Comparison of ENCODE assay signal across 7 mouse cellular contexts in the genomic region with DNA sequence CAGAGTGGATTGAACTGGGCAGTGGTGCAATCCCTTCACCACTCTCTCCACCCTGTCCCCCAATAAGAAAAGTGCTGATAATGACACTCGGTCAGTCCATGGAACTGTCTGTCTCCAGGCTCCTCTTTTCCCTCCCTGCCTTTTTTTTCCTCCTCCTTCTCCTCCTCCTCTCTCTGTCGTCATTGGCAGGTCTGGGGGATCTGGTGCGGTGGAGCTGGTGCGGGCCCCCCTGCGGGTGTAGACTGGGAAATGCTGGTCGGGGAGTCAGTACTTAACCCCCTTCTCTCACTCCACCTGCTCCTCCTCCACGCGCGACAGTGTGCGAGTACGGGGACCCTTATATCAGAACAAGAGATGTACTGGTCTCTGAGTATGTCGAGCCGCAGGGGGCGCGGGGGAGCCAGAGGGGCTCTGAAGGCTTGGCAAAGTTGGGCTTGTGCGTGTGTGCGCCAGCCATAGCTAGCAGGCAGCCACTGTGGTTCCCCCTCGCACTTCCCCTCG. TPM values are rescaled to one million over a fixed set of nuclear protein-coding genes. Genes with fewer than 3 reads are reported as not detected.
A peak's percentile ranks its signal among the peaks of the same experiment; 100 is the strongest.
DNase-seq lines count a peak whose midpoint lies in the region; ATAC-seq and TF ChIP-seq lines count a peak whose summit lies in the region.

A gene (plus strand): TSS at position 401 of the 501 bp plus-strand sequence.

- H3K9me3 ChIP-seq in embryonic facial prominence, embryonic 15.5 days (replicated peaks): no peaks in the 10 kb centered on the region
- peaks cover 15% of the 10 kb centered on the region for H3K9me3 ChIP-seq in megakaryocyte, embryonic 14.5 days
- no peaks in the 10 kb centered on the region for H3K9me3 ChIP-seq in stomach, embryonic 16.5 days (replicated peaks; ENCODE audit: control insufficient read depth, low read length)

- no peaks in the 10 kb centered on the region for H3K4me1 ChIP-seq in spleen, adult 2 months (ENCODE audit: control insufficient read depth, insufficient read depth, insufficient read length)
- H3K4me1 ChIP-seq in embryonic facial prominence, embryonic 15.5 days: peaks cover 11% of the 10 kb centered on the region; the same call in 1 of the 2 replicates
- peaks cover 6% of the 10 kb centered on the region; the same call in 1 of the 2 replicates for H3K4me1 ChIP-seq in megakaryocyte, embryonic 14.5 days
- H3K4me1 ChIP-seq in stomach, embryonic 16.5 days (ENCODE audit: control insufficient read depth, insufficient read depth, low read length): peaks cover 2% of the 10 kb centered on the region; the same call in 1 of the 2 replicates

- H3K4me3 ChIP-seq in spleen, adult 2 months (ENCODE audit: extremely low read depth, insufficient read depth, insufficient read length): peak within 1 kb of the TSS; percentile 18; the same call in 1 of the 2 replicates
- H3K4me3 ChIP-seq in embryonic facial prominence, embryonic 15.5 days (replicated peaks): peak within 1 kb of the TSS; percentile 46
- peak within 1 kb of the TSS; percentile 38 for H3K4me3 ChIP-seq in megakaryocyte, embryonic 14.5 days (replicated peaks)
- peak within 1 kb of the TSS; percentile 51 for H3K4me3 ChIP-seq in stomach, embryonic 16.5 days (replicated peaks; ENCODE audit: low read length)

- DNase-seq in spleen, adult 2 months (ENCODE audit: low read depth in 1 of 2, low spot score in 2 of 2): no peak
- no peak for DNase-seq in spleen, postnatal 14 days (ENCODE audit: low spot score in 2 of 2)
- peak; percentile 6 for DNase-seq in layer of hippocampus, adult 18-20 months (ENCODE audit: low spot score in 2 of 2)
- no peak for DNase-seq in lung, postnatal 4 days

- WGBS in spleen, adult 2 months: 15% methylated on average over 19 of the region's 19 CpGs
- WGBS in embryonic facial prominence, embryonic 15.5 days: 8% methylated on average over 19 of the region's 19 CpGs
- 19% methylated on average over 19 of the region's 19 CpGs for WGBS in stomach, embryonic 16.5 days

- H3K27ac ChIP-seq in spleen, adult 2 months (ENCODE audit: insufficient read depth, low read length): no peak within 1 kb of the TSS
- H3K27ac ChIP-seq in embryonic facial prominence, embryonic 15.5 days (replicated peaks): no peak within 1 kb of the TSS
- no peak within 1 kb of the TSS for H3K27ac ChIP-seq in stomach, embryonic 16.5 days (ENCODE audit: low read length)

- H3K9ac ChIP-seq in embryonic facial prominence, embryonic 15.5 days: no peak within 1 kb of the TSS
- peak within 1 kb of the TSS; percentile 55; the same call in 1 of the 2 replicates for H3K9ac ChIP-seq in stomach, embryonic 16.5 days (ENCODE audit: low read length)

- H3K4me2 ChIP-seq in embryonic facial prominence, embryonic 15.5 days (replicated peaks): peak within 1 kb of the TSS; percentile 82
- H3K4me2 ChIP-seq in stomach, embryonic 16.5 days (ENCODE audit: low read depth, low read length): peak within 1 kb of the TSS; percentile 70

- ATAC-seq in embryonic facial prominence, embryonic 15.5 days (ENCODE audit: insufficient number of reproducible peaks, low FRiP score, low TSS enrichment, low read depth): no peak
- peak; percentile 21; the same call in 1 of the 2 replicates for ATAC-seq in stomach, embryonic 16.5 days (ENCODE audit: insufficient read depth, low FRiP score)

- H3K36me3 ChIP-seq in spleen, adult 2 months (ENCODE audit: control insufficient read depth, insufficient read depth, low read length): no peaks in the 10 kb centered on the region
- no peaks in the 10 kb centered on the region for H3K36me3 ChIP-seq in embryonic facial prominence, embryonic 15.5 days
- no peaks in the 10 kb centered on the region for H3K36me3 ChIP-seq in megakaryocyte, embryonic 14.5 days (replicated peaks; ENCODE audit: low read length)
- no peaks in the 10 kb centered on the region for H3K36me3 ChIP-seq in stomach, embryonic 16.5 days (ENCODE audit: control insufficient read depth, insufficient read depth, low read length)

- no peak for TF ChIP-seq POLR2A in spleen, adult 2 months (IDR thresholded peaks at IDR 0.05; ENCODE audit: low read depth, low read length)

- H3K27me3 ChIP-seq in spleen, adult 2 months (ENCODE audit: control insufficient read depth, insufficient read depth, low read length): peaks cover 3% of the 10 kb centered on the region; the same call in 1 of the 2 replicates
- peaks cover 44% of the 10 kb centered on the region for H3K27me3 ChIP-seq in embryonic facial prominence, embryonic 15.5 days
- peaks cover 52% of the 10 kb centered on the region for H3K27me3 ChIP-seq in megakaryocyte, embryonic 14.5 days (replicated peaks)
- peaks cover 15% of the 10 kb centered on the region; the same call in 1 of the 2 replicates for H3K27me3 ChIP-seq in stomach, embryonic 16.5 days (ENCODE audit: control insufficient read depth, insufficient read depth, low read length)

- TF ChIP-seq CTCF in spleen, adult 2 months (IDR thresholded peaks at IDR 0.05; ENCODE audit: extremely low read depth, insufficient read depth, insufficient read length, insufficient replicate concordance): no peak

RNA-seq across cellular contexts. Expression of the gene that starts here (rescaled TPM):
- polyA plus RNA-seq in spleen, adult 2 months (2012; rRNA removed): not detected in 2 replicates
- polyA plus RNA-seq in embryonic facial prominence, embryonic 15.5 days (2015; fragmentation: Nextera tagmentation; extraction: Ambion mirVana): not detected in 2 replicates
- total RNA-seq in layer of hippocampus, adult 18-20 months (2021): not detected
- polyA plus RNA-seq in megakaryocyte, embryonic 14.5 days (2012; ENCODE audit: insufficient read depth, low replicate concordance): not detected in 2 replicates
- polyA plus RNA-seq in stomach, embryonic 16.5 days (2015; fragmentation: Nextera tagmentation; extraction: Ambion mirVana): not detected in 2 replicates

Comparison
In these comparisons a context has a peak if more than half of its experiments do, and no peak if none do; other contexts are left out.
1. Peak in DNase-seq in layer of hippocampus, adult 18-20 months; RNA of the gene not detected or under 1 TPM.
2. Peak in ATAC-seq, H3K4me3 ChIP-seq, H3K9ac ChIP-seq and H3K4me2 ChIP-seq in stomach, embryonic 16.5 days; RNA of the gene not detected or under 1 TPM.